ENCODE assay signal across 27 mouse cellular contexts in genomic region chr2:112353685-112354455, GRCm38 (mm10). TPM values are rescaled to one million over a fixed set of nuclear protein-coding genes. Genes with fewer than 3 reads are reported as not detected.
DNase-seq lines count a peak whose midpoint lies in the region; ATAC-seq and TF ChIP-seq lines count a peak whose summit lies in the region.
"Had no signal": no experiment of that assay in that cellular context is flagged by ENCODE, and none has a peak within 500 bp of the region (broad histone marks: within the 10 kb centered on the region; RNA-seq: fewer than 3 reads in every experiment).

No protein-coding gene starts in this region.

- no peak for TF ChIP-seq POLR2A in heart, adult 2 months (IDR thresholded peaks at IDR 0.05; ENCODE audit: insufficient read depth, low read depth, low read length)

- no peaks in the 10 kb centered on the region for H3K9me3 ChIP-seq in kidney, embryonic 15.5 days (replicated peaks)
- H3K9me3 ChIP-seq in kidney, postnatal 0 days (replicated peaks; ENCODE audit: low read length) = no peaks in the 10 kb centered on the region
- H3K9me3 ChIP-seq: embryonic facial prominence, embryonic 13.5 days; embryonic facial prominence, embryonic 15.5 days; forebrain, embryonic 10.5 days; forebrain, embryonic 12.5 days; G1E had no signal

- WGBS in heart, adult 2 months = 85% methylated on average over 7 of the region's 7 CpGs
- 43% methylated on average over 7 of the region's 7 CpGs for WGBS in kidney, embryonic 15.5 days
- WGBS in kidney, postnatal 0 days = 51% methylated on average over 7 of the region's 7 CpGs

- no peak overlapping the region for H3K4me3 ChIP-seq in heart, adult 2 months
- no peak overlapping the region for H3K4me3 ChIP-seq in kidney, embryonic 15.5 days (replicated peaks)
- no peak overlapping the region for H3K4me3 ChIP-seq in kidney, postnatal 0 days (replicated peaks; ENCODE audit: low read depth, low read length)
- H3K4me3 ChIP-seq: embryonic facial prominence, embryonic 13.5 days; embryonic facial prominence, embryonic 15.5 days; erythroblast, embryonic 14.5 days; forebrain, embryonic 10.5 days; forebrain, embryonic 12.5 days had no signal

- DNase-seq in heart, adult 11 months = peak; percentile 68
- no peak for DNase-seq in heart, adult 2 months
- no peak for DNase-seq in kidney, adult 18-20 months
- peak; percentile 54 for DNase-seq in kidney, postnatal 0 days (ENCODE audit: low spot score)
- no peak for DNase-seq in kidney, adult 11 months
- DNase-seq: adrenal gland, postnatal 10 days; adrenal gland, postnatal 25 days; B cell, adult 2 months; cerebellum, adult 11 months; cerebellum, adult 18-20 months; cerebellum, adult 8-10 months; cerebellum, adult 9-11 months; cerebellum, postnatal 14 days; cerebellum, postnatal 36 days; embryo, embryonic 11 days had no signal

- H3K27ac ChIP-seq in heart, adult 2 months = no peak overlapping the region
- H3K27ac ChIP-seq in kidney, embryonic 15.5 days = no peak overlapping the region
- H3K27ac ChIP-seq in kidney, postnatal 0 days = no peak overlapping the region
- H3K27ac ChIP-seq: embryonic facial prominence, embryonic 13.5 days; embryonic facial prominence, embryonic 15.5 days; forebrain, embryonic 10.5 days; forebrain, embryonic 12.5 days had no signal

- H3K79me2 ChIP-seq in heart, adult 2 months (replicated peaks; ENCODE audit: control insufficient read depth, insufficient read depth, low read length) = no peaks in the 10 kb centered on the region

- ATAC-seq in kidney, embryonic 15.5 days (replicated peaks; ENCODE audit: low FRiP score) = peak; percentile 88
- peak; percentile 29; the same call in 1 of the 2 replicates for ATAC-seq in kidney, postnatal 0 days (replicated peaks; ENCODE audit: low FRiP score, low read depth)
- ATAC-seq: CD4-positive, CD25-positive, alpha-beta regulatory T cell, adult 4 months; forebrain, embryonic 14.5 days; forebrain, embryonic 16.5 days; Patski had no signal

- TF ChIP-seq EP300 in heart, adult 2 months (IDR thresholded peaks at IDR 0.05; ENCODE audit: insufficient read depth, low read depth, low read length) = no peak

- intact Hi-C loops in heart, adult 2 months (cut with DNase I) = no loop called here

- TF ChIP-seq CTCF in heart, adult 2 months (IDR thresholded peaks at IDR 0.05) = no peak
- no peak for TF ChIP-seq CTCF in kidney, postnatal 0 days (IDR thresholded peaks at IDR 0.05; ENCODE audit: low read depth)

- H3K4me1 ChIP-seq in heart, adult 2 months (ENCODE audit: control insufficient read depth, insufficient read depth, low read length) = no peaks in the 10 kb centered on the region
- 0 out of 2 replicates have a peak, but pooled peaks cover 8% of the 10 kb centered on the region for H3K4me1 ChIP-seq in kidney, embryonic 15.5 days
- no peaks in the 10 kb centered on the region for H3K4me1 ChIP-seq in kidney, postnatal 0 days (replicated peaks; ENCODE audit: insufficient read depth, low read length)
- H3K4me1 ChIP-seq: embryonic facial prominence, embryonic 13.5 days; embryonic facial prominence, embryonic 15.5 days; forebrain, embryonic 10.5 days; forebrain, embryonic 12.5 days had no signal

- H3K9ac ChIP-seq in heart, adult 2 months (ENCODE audit: low read depth, low read length) = no peak overlapping the region
- H3K9ac ChIP-seq in kidney, embryonic 15.5 days = no peak overlapping the region
- H3K9ac ChIP-seq in kidney, postnatal 0 days (ENCODE audit: low read depth, low read length) = no peak overlapping the region
- H3K9ac ChIP-seq: embryonic facial prominence, embryonic 13.5 days; embryonic facial prominence, embryonic 15.5 days; forebrain, embryonic 12.5 days had no signal

- H3K4me2 ChIP-seq in kidney, embryonic 15.5 days = no peak overlapping the region
- no peak overlapping the region for H3K4me2 ChIP-seq in kidney, postnatal 0 days (ENCODE audit: low read length)
- H3K4me2 ChIP-seq: embryonic facial prominence, embryonic 13.5 days; embryonic facial prominence, embryonic 15.5 days; forebrain, embryonic 12.5 days had no signal

- peaks cover 3% of the 10 kb centered on the region for H3K36me3 ChIP-seq in heart, adult 2 months (ENCODE audit: control insufficient read depth, insufficient read depth, low read length)
- peaks cover 72% of the 10 kb centered on the region for H3K36me3 ChIP-seq in kidney, embryonic 15.5 days
- peaks cover 27% of the 10 kb centered on the region for H3K36me3 ChIP-seq in kidney, postnatal 0 days (ENCODE audit: insufficient read depth, low read length)

- no peaks in the 10 kb centered on the region for H3K27me3 ChIP-seq in heart, adult 2 months (ENCODE audit: control insufficient read depth, insufficient read depth, low read length)
- H3K27me3 ChIP-seq in kidney, embryonic 15.5 days = no peaks in the 10 kb centered on the region
- no peaks in the 10 kb centered on the region for H3K27me3 ChIP-seq in kidney, postnatal 0 days (ENCODE audit: insufficient read depth, low read length)
- H3K27me3 ChIP-seq: CH12.LX; embryonic facial prominence, embryonic 13.5 days; embryonic facial prominence, embryonic 15.5 days; forebrain, embryonic 12.5 days; Patski had no signal

RNA-seq across cellular contexts. Expression of gene Emc4, which starts 14.0 kb away (rescaled TPM):
- total RNA-seq in heart, adult 2 months (2021) = 10 to 100 TPM; 63.6 to 68.4 TPM
- 82.1 and 135 TPM in 2 replicates for polyA plus RNA-seq in heart, adult 2 months (2012; rRNA removed)
- polyA plus RNA-seq in kidney, embryonic 15.5 days (2015; fragmentation: Nextera tagmentation; extraction: Ambion mirVana) = 120 and 123 TPM in 2 replicates
- polyA plus RNA-seq in kidney, postnatal 0 days (2015; fragmentation: Nextera tagmentation; extraction: Ambion mirVana) = 127 and 141 TPM in 2 replicates

RNA-seq across cellular contexts. Expression of gene Katnbl1, which starts 25.1 kb away (rescaled TPM):
- total RNA-seq in heart, adult 2 months (2021) = 1 to 10 TPM; 3.9 to 4.4 TPM
- 1.2 and 2.7 TPM in 2 replicates for polyA plus RNA-seq in heart, adult 2 months (2012; rRNA removed)
- polyA plus RNA-seq in kidney, embryonic 15.5 days (2015; fragmentation: Nextera tagmentation; extraction: Ambion mirVana) = 38.4 and 42.3 TPM in 2 replicates
- 33.8 and 35.2 TPM in 2 replicates for polyA plus RNA-seq in kidney, postnatal 0 days (2015; fragmentation: Nextera tagmentation; extraction: Ambion mirVana)

Comparison
In these comparisons a context has a peak if more than half of its experiments do, and no peak if none do; other contexts are left out.
1. DNase-seq: peak in heart, adult 11 months (single experiment) and kidney, postnatal 0 days (single experiment); none in heart, adult 2 months (0 of 2), kidney, adult 18-20 months (single experiment) and kidney, adult 11 months (single experiment).